Mouse (Mus musculus) bone marrow, adult 2 months (tissue): Measurements from ENCODE around the gene Mettl26. TPM values are rescaled to one million over a fixed set of nuclear protein-coding genes. Genes with fewer than 3 reads are reported as not detected.

ENCODE experiments used
- H3K27ac ChIP-seq: fragments of 200-500 bp; 2 replicates; pipeline ENCODE4 v1.5.1; 2012; ENCODE audit warnings: low read depth, mild to moderate bottlenecking, control low read depth, inconsistent platforms, low read length; ENCODE audit not compliant: control insufficient read depth, poor library complexity, insufficient read depth
- H3K4me1 ChIP-seq: fragments of 200-500 bp; 2 replicates; pipeline ENCODE4 v1.6.1; 2011; ENCODE audit warnings: low read length; ENCODE audit not compliant: control insufficient read depth, insufficient read depth
- H3K4me3 ChIP-seq: fragments of 200-500 bp; replicated peaks from 2 replicates; pipeline ENCODE3; 2011; ENCODE audit warnings: mild to moderate bottlenecking, low read depth, low read length, control low read depth; ENCODE audit not compliant: control insufficient read depth
- CTCF ChIP-seq: fragments of 200-500 bp; IDR thresholded peaks from 2 replicates; pipeline ENCODE4 v1.5.1; 2011; ENCODE audit warnings: low read length, control low read depth; ENCODE audit not compliant: control insufficient read depth, insufficient read depth
- POLR2A ChIP-seq: fragments of 200-500 bp; IDR thresholded peaks from 2 replicates; pipeline ENCODE4 v1.6.1; 2011; ENCODE audit warnings: low read depth, mild to moderate bottlenecking, control low read depth, low read length, borderline replicate concordance; ENCODE audit not compliant: control insufficient read depth
- WGBS: fragments of 180-500 bp; shearing (Covaris S2); methylation state at CpG from one replicate; pipeline ENCODE4 v1.1.7; 2018; 5-methylcytosine and 5-hydroxymethylcytosine counted together
- polyA plus RNA-seq: library from polyadenylated mRNA; stranded (reverse); fragments of >200 nt; gene quantifications from 2 replicates; pipeline ENCODE4 v1.2.4, GENCODE M21; 2011; ENCODE audit warnings: low replicate concordance; ENCODE audit not compliant: missing spikeins, insufficient read depth, insufficient read length

Mettl26 gene
- 25.6 and 30.0 TPM in 2 replicates for polyA plus RNA-seq

- TF ChIP-seq POLR2A: no peak
- peak; percentile 18; the same call in 1 of the 2 replicates for TF ChIP-seq CTCF
- Histone ChIP-seq H3K4me1 (peaks cover 5% of the 10 kb centered on the region), H3K4me3 (peak within 1 kb of the TSS; percentile 99), H3K27ac (peak within 1 kb of the TSS; percentile 70)
- under 1% methylated on average over 25 of the region's 25 CpGs for WGBS
Measured at GRCm38 (mm10) chr17:25874721-25875170, at the start of gene Mettl26. Mettl26 (plus strand) TSS chr17:25875074.

GRCm38 (mm10) chr17:25825311-25825710 lies 49.6 kb upstream of the Mettl26 start:
- peaks cover 10% of the 10 kb centered on the region for H3K4me1 ChIP-seq

GRCm38 (mm10) chr17:25825984-25826570 lies 48.8 kb upstream of the Mettl26 start:
- 92% methylated on average over 27 of the region's 27 CpGs for WGBS
- TF ChIP-seq CTCF: no peak
- no peak for TF ChIP-seq POLR2A
- Histone ChIP-seq H3K27ac (no peak overlapping the region), H3K4me1 (peaks cover 10% of the 10 kb centered on the region), H3K4me3 (no peak overlapping the region)

More at GRCm38 (mm10) chr17:25825311-25825710, 49.6 kb upstream of the Mettl26 start:
- no peak overlapping the region for H3K27ac ChIP-seq
- WGBS: 88% methylated on average over 6 of the region's 6 CpGs
- H3K4me3 ChIP-seq: no peak overlapping the region
- no peak for TF ChIP-seq CTCF
- TF ChIP-seq POLR2A: no peak

GRCm38 (mm10) chr17:25827011-25827410 lies 47.9 kb upstream of the Mettl26 start:
- WGBS: 92% methylated on average over 13 of the region's 13 CpGs
- TF ChIP-seq POLR2A: no peak
- TF ChIP-seq CTCF: no peak
- peaks cover 13% of the 10 kb centered on the region for H3K4me1 ChIP-seq
- H3K4me3 ChIP-seq: no peak overlapping the region
- no peak overlapping the region for H3K27ac ChIP-seq

GRCm38 (mm10) chr17:25827546-25828222 lies 47.2 kb upstream of the Mettl26 start:
- TF ChIP-seq POLR2A (no peak), CTCF (no peak)
- H3K27ac ChIP-seq: no peak overlapping the region
- H3K4me1 ChIP-seq: peaks cover 13% of the 10 kb centered on the region
- H3K4me3 ChIP-seq: no peak overlapping the region
- 92% methylated on average over 22 of the region's 22 CpGs for WGBS

GRCm38 (mm10) chr17:25828223-25828594 lies 46.7 kb upstream of the Mettl26 start:
- Histone ChIP-seq H3K4me3 (peak overlapping the region; percentile 80), H3K4me1 (peaks cover 13% of the 10 kb centered on the region), H3K27ac (no peak overlapping the region)
- TF ChIP-seq CTCF: no peak
- no peak for TF ChIP-seq POLR2A
- WGBS: 85% methylated on average over 8 of the region's 8 CpGs

GRCm38 (mm10) chr17:25828712-25829557 lies 45.9 kb upstream of the Mettl26 start, which contains the start of gene Jmjd8:
Jmjd8 (plus strand) TSS chr17:25828867.
- peak within 1 kb of the TSS; percentile 80 for H3K4me3 ChIP-seq
- H3K4me1 ChIP-seq: peaks cover 12% of the 10 kb centered on the region
- H3K27ac ChIP-seq: peak within 1 kb of the TSS; percentile 20; the same call in 1 of the 2 replicates
- 1% methylated on average over 32 of the region's 32 CpGs for WGBS
- TF ChIP-seq CTCF: peak; percentile 30; the same call in 1 of the 2 replicates
- peak; percentile 55; the same call in 1 of the 2 replicates for TF ChIP-seq POLR2A
